Mouse (Mus musculus) lung, adult 18-20 months (tissue): ENCODE measurements around the gene 1700042G07Rik.

Source experiments
- DNase-seq, 2 experiments: peaks; one replicate each; pipeline ENCODE4 v3.0.0; 2022; ENCODE audit warnings: mixed read lengths in 2 of 2

1700042G07Rik gene

DNA sequence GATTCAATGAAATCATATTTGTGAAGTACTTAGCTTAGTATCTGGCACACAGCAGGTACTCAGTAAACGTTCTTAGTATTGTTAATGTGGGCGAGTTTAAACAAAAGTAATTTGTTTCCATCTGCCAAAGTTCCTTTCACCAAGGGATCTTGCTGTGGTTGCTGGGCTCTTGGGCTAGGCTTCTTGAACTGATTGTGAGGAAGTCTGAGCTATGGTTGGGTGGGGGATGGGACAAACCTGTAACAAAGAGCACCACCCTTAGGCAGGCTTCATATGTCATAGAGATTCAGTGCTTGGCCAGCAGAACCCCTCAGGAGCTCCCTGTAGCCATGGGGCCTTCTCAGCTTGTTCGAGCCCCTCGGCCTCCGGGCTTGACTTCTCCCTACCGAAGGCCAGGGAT is at the start of gene 1700042G07Rik, which contains the start of gene Gm49337:
1700042G07Rik (plus strand) TSS at position 301 of the 400 bp plus-strand sequence.
Gm49337 (plus strand) TSS at position 313 of the 400 bp plus-strand sequence.
- DNase-seq: no peak

DNA sequence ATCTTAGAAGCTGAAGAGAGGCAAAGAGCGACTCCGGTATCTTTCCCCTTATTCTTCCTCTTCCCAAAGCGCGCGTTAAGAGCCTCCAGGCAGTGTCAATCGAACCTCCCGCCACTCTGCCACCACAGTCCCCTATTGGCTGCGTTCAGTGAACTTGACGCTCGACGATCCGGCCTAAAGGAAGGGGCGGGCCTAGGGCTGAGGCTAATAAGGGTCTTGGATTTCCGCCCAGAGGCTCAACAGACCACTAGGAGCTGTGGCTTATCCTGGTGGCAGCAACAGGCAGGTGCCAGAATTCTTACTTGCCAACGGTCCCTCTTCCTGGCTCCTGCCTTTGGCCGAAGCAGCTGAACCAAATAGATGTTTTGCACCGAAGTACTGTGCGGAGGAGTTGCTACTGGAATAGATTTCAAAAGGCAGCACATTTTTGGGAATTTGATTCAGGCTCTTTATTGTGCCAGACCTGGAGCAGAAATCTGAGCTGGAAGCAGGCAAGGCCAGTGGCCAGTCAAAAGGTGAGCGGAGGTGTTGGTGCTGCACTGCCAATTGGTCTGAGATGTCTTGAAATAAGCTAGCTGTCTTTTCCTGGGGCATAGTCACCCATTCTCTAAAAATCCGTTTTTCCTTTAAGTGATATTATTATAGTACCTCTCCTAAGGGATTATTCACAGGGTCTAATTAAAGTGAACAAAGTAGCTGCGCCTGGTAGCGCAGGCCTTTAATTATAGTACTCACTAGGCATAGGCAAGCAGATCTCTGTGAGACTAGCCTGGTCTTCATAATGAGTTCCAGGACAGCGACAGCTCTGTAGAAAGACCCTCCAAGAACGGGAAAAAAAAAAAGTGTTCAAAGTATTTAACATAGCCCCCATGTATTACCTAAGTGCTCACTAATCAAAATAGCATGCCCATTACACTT is 49.3 kb upstream of the 1700042G07Rik start, which contains the start of the genes Rad54l and Pomgnt1:
Rad54l (minus strand) TSS at position 89 of the 918 bp plus-strand sequence.
Pomgnt1 (plus strand) TSS at position 239 of the 918 bp plus-strand sequence.
- peak; percentile 85 to 91 for DNase-seq

DNA sequence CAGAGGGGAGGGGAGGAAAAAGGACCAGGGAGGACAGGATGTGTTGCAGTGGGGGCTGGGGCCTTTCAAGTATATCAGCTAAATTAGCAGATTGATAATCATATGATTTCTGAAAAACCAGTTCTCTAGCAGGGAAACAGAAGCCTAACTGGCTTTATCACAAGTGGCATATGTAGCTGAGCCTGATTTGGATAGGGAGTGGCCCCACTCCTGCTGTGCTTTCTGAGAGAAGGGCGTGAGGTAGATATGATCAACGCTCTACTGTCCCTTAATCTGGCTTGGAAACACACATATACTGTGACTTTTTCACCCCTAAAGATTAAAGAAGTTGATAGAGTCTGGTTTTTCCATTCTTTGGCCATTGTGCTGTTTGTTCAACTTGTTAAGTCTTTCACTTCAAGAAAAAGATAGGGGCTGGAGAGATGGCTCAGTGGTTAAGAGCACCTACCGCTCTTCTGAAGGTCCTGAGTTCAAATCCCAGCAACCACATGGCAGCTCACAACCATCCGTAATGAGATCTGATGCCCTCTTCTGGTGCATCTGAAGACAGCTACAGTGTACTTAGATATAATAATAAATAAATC is 47.3 kb upstream of the 1700042G07Rik start:
- DNase-seq: no peak

DNA sequence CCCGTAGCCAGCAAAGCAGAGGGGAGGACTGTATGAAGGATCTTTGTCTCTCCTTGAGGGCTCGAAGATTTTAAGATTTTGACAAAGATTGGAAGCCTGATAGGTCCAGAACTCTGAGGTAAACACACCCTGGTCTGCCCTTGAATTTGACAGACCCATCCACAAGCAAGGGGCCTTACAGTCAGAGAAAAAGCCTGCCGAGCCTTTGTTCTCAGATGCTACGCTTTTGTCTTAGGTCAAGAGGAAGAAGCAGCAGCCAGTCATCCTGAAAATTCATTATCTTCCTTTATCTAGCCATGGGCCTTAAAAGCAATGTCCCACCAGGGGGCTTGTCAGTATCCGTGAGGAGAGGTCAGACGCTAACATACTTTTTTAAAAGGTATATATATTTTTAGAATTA is 45.2 kb upstream of the 1700042G07Rik start:
- DNase-seq: no peak

DNA sequence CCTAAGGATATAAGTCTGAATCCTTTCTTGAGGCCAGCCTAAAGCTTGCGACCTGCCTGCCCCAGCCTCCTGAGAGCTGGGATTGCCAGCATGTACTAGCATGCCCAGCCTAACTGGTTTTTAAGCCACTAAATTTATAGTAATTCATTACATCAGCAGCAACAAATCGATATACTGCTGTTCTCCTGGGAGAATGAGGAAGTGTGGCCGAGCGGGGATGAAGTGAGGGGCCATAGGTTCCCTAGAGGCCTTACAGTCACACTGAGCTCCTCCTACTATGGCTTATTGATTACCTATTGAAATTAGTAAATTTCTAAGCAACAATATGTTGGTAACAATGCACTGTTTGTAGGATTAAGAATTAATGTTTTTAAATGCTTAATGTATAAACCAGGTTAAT is 40.0 kb upstream of the 1700042G07Rik start:
- no peak for DNase-seq

DNA sequence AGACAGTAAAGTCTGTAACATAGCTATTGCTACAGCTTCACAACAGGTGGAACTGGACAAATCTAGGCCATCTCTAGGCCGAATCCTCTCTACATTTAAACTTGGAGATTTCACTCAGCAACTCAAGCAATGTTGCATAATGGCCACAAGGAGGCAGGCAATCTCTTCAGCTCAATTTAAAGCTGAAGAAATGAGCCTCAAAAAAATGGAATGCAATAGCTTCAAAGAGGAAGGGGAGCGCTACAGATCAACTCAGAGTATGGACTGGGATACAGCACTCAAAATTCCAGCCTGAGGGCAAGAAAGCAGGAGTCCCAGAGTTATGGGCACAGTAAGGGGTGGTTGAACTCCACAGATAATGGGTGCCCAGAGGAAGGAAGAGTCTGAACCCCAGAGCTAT is 38.2 kb upstream of the 1700042G07Rik start:
- no peak for DNase-seq

DNA sequence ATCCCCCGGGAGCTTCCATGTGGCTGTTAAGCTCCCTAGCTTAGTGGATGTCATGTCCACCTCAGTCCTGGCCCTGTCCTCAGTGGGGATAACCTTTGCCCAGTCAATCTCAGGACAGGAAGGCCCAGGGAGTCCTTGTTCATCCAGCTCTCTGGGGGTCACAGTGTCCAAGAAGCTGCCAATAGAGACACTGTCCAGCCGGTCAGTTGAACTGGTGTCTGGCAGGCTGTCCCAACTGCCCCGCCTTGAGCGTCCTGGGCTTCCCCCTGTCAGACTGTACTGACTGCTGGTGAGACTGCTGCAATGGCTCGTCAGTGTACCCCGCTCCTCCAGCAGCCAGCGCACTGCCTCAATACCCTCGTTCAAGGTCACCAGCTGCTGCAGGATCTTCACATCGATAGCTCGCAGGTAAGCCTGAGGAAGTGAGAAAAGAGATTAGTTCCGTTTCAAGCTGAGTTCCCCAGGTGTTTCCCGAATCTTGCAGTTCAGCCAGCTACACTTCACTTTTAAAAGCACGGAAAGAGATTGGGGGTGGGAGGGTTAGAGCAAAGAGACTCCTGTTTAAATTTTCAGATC is 35.7 kb upstream of the 1700042G07Rik start:
- DNase-seq: no peak

DNA sequence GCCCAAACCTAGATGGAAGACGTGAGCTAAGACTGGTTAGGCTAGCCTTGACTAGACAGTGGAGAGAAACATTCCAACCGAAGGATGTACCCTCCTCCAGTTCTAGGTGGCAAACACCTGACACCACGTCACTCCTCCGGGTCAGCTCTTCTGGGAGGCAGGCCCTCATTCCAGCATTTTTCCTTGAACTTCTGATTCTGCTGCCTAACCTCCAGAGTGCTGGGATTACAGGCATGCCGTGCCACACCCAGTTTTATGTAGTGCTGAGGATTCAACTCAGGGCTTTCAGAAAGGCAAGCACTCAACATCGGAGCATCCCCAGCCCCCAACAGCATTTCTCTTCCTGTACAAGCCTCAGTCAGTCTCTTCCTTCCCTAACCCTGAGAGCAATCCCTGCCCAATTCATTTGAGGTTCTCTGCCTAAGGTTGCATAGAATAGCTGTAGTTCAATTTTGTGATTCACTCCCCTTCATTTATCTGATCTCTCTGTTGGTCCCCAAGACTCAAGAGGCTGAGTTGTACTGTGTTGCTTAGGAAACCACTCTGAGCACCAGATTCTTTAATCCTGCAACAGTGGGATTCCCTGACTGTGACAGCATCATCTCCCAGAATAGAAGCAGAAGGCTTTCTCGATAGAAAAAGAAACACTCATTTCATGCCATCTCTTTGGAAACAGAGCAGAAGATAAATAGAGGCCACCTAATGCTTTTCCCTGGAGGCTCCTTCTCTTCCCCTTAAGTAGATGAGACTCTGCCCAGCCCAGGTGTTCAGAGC is 32.2 kb upstream of the 1700042G07Rik start:
- DNase-seq: no peak

DNA sequence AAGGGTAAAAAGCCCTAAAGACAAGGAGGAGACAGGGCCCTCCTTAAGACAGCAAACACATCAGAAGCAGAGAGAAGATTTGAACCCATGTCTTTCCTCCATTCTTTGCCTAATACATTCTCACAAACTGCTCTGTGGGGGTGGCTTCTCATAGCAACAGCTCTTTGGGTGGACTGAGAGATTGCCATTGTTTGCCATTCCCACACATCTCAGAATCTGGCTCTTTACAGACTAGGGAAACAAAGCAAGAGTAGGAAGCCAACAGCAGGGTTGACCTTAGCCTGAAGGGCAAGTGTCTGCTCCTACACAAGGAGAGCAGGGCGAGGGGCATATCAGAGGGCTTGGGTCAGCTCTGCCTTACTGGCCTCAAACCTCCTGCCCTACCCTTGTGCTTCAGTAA is 31.4 kb upstream of the 1700042G07Rik start:
- no peak for DNase-seq

DNA sequence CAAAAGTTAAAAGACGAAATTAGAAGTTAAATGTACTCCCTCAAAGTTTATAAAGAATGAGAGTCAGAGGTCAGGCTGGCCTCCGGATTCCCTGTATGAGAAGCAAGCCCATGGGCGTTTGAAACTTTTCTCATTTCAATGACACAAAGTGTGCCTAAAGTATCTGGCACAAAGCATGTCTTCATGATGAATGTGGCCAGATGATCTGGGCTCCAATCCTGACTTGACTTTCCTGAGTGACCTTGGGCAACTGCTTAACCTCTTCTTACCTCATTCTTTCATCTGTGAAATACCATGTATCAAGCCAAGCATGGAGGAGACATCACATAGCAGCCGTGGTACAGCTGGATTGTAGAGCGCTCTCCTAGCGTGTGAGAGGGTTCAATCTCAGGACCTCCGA is 30.9 kb upstream of the 1700042G07Rik start:
- DNase-seq: no peak

DNA sequence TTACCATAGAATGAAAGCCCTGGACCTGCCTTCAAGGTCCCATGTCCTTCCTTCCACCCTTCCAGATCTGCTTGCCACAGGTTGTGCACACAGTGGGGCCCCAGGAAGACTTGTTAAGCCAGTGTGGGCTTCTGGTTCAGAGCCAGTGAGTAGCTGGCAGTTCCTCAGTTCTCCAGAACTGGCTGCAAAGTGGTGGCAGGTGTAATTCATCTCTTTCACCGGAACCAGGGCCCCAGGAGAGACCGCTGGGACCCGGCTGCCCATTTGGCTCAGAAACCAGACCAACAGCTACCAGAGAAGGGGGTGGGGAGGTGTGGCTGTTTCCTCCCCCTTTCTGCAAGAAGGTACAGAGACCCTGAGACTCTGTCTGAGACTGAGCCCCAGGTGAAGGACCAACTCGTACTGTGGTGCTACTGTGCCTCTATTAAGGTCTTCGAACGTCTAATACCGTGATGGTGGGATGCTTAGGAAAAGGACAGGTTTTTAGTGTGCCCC is 29.8 kb upstream of the 1700042G07Rik start:
- DNase-seq: peak; percentile 48 to 56

DNA sequence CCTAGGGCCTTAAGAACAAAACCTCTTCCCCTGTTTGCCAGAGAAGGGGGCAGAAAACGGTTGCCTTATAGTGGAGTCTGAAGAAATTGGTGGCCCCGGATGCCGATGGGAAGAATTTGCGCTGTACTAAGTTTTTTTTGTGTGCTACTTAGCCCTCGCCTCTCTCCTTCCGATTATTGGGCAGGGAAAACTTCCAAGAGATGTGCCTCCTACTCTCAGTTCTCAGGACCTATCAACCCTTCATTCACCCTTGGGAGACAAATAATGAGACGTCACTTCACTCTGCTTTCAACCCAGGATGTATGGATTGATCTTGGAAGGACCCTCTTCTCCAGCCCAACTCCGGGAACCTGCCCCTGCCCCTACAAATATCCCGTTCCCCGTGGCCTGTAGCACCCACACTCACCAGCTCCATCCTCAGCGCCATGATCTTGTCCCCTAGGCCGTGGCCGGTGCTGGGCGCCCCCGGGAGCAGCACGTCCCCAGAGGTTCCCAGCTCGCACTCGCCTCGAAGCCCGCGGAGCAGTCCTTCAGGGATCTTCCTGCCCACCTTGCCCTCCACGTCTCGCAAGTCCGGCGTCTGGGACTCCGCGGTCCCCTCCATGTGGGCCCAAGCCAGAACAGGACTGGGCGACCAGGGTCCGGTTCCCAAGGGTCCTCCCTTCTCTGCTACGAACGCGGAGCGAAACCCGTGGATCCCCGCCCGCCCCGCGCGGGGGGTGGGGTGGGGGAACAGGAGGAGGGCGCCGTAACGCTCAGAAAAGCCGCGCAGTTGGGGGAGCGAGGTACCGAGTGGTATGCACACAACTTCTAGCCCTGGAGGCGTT is 29.1 kb upstream of the 1700042G07Rik start:
- DNase-seq: peak; percentile 76 to 78

DNA sequence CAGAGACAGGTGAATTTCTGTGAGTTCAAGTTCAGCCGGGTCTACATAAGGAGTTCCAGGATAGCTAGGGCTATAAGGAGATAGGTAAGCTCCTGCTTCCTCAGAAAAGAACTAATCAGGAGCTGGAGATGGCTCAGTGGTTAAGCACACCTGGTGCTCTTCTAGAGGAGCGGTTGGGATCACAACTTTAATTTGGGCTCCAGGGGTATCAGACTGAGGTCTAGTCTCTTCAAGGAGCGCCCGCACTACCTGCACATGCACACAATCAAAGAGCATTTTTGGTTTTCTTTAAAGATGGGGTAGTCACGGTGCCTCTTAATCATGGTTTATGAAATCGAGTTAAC is 23.4 kb upstream of the 1700042G07Rik start:
- no peak for DNase-seq

DNA sequence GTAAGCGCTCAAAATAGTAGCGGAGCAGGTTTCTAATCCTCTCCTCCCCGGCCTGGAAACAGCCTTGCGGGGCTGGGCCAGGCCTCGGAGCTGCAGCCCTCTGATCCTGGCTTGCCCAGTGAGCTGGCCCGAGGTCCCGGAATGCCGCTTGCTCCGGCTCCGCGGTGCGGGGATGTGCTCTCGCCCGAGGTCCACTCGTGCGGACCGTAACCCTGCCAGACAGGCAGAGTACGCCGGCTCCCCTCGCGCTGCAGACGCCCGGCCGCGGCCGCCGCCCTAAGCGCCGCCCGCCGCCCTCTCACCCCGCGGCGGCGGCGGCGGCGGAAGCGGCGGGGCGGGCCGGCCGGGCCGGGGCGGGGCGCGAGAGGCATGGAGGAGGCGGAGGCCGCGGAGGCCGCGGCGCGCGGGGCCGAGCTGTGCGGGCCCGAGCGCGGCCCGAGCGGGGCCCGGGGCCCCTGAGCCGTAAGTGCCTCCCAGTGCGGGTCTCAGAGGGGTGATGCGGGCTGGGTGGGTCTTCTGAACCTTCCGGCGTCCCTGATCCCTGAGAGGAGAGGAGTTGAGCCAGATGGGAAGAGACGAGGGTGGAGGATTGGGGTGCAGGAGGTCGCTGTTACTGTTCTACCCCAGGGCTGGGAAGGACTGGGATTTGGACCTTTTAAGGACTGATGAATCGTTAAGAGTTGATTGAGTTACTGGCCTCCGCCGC is 22.9 kb upstream of the 1700042G07Rik start:
- peak; percentile 57 to 67 for DNase-seq

DNA sequence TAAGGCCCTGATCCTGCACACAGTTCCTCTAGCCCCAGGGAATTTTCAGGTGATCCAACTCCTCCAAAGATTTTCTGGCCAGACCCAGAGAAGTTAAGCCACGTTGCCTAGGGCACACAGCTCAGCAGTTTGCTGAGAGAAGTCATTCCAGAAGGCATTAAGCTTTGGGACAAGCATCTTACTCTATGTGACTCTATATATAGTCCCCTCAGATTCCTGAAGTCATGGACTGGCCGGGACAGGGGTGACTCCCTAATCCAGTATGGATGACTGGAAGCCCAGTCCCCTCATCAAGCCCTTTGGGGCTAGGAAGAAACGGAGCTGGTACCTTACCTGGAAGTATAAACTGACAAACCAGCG is 22.3 kb upstream of the 1700042G07Rik start:
- no peak for DNase-seq

DNA sequence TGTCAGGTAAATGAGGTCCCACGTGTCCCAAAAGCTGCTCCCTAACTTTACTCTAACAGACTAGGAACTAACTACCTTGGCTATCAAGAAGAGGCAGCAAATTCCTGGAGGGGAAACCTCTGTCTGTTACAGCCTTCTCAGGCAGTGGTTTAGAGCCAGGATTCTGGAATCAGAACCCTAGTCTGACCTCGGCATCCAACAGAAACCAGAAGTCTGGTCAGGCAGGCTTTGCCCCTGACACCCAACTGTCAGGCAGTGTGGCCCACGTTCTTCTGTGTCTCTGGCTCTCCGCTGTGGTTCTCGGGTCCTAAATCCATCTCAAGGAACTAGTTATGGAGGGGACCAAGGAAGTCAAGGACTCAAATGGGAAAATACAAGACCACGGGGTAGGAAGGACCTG is 21.9 kb upstream of the 1700042G07Rik start, which contains the start of gene Lurap1:
Lurap1 (minus strand) TSS at position 101 of the 400 bp plus-strand sequence.
- DNase-seq: no peak

DNA sequence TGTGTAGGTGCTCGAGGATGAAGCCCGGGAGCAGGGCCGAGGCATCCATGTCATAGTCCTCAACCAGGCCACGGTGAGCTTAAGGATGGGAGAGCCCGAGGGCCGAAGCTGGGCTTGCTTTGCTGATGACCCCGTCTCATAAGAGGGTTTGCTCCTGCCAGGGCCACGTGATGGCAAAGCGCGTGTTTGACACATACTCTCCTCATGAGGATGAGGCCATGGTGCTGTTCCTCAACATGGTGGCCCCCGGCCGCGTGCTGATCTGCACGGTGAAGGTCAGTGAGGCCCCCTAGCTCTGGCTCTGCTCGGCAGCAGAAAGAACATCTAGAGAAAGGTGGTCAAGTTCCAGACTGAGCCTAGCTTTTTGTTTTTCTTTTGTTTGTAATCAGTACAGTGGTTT is 20.5 kb upstream of the 1700042G07Rik start:
- no peak for DNase-seq

DNA sequence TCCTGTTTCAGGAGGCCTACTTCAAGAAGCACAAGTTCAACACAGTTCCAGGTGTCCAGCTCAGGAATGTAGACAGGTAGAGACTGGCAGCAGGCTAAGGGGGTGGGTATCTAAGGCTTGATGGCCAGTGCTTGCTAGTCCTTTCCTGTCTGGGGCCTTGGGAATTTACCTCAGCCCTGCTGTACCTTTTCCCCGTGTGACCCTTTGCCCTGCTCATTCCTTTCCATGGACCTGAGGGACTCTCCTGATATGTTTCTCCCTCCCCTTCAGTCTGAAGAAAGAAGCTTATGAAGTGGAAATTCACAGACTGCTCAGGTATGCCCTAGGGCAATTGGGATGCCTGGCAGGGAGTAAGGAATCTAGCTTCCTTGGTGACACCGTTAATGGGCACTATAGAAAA is 15.3 kb upstream of the 1700042G07Rik start:
- DNase-seq: no peak

DNA sequence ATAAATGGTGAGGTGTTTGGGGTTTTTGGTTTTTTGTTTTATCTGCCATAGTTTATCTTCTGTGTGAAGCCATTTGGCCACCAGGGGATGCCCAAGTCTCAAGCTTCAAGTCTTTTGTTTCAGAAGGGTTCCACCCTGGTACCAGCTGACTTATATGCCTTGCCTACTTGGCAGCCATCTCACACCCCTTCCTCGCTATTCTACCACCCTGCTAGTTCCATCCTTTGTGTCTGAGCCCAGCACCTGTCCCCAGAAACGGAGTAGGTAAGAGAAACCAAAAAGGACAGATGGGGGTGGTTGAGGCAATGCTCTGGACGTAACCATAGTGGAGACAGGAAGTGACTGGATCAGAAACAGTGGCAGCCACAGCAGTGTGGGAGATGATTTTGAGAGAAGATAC is 13.3 kb upstream of the 1700042G07Rik start:
- peak in 1 of 2 experiments; percentile 48 for DNase-seq

DNA sequence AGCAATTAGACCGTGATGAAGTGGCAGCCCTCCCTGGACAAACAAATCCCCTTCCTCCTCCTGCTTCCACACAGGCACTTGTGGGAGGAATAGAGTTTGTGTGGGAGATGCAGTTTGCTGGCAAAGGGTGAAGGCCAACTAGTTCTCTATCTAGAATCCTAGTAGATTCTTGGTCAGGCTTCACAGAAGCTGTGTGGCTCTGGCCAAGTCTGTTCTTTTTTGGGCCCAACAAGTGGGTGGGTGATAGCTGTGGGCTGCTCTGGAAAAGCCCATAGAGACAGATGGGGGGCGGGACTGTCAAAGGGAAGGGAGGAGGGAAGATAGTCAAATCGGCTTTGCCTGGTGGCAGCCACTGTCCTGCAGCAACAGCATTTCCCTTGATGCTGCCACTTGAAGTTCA is 12.4 kb upstream of the 1700042G07Rik start:
- DNase-seq: no peak

DNA sequence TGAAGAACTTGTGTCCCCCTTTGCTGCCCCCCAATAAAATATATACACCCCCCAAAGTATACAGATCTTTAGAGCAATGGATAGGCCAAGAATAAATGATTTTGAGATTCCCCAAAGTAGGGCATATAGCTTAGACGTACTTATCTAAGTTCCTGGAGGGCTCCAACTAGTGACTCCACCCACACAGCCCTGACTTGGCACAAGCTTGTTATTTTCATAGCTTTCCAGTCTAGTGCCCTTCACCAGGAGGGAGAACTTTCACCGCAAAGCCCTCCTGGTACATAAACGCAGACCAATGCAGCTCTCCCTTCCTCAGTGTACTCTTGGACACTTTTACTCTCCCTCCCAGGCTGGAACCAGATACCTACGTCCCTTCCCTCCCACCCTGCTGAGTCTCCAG is 11.0 kb upstream of the 1700042G07Rik start:
- peak in 1 of 2 experiments; percentile 64 for DNase-seq
